Mouse (Mus musculus): Measurements from ENCODE around the gene Asic4. TPM values are rescaled to one million over a fixed set of nuclear protein-coding genes. Genes with fewer than 3 reads are reported as not detected.
A peak's percentile ranks its signal among the peaks of the same experiment; 100 is the strongest.

Asic4 gene
- total RNA-seq, 2 experiments from 2014 or later, result 5.5 to 7.1 TPM

DNA sequence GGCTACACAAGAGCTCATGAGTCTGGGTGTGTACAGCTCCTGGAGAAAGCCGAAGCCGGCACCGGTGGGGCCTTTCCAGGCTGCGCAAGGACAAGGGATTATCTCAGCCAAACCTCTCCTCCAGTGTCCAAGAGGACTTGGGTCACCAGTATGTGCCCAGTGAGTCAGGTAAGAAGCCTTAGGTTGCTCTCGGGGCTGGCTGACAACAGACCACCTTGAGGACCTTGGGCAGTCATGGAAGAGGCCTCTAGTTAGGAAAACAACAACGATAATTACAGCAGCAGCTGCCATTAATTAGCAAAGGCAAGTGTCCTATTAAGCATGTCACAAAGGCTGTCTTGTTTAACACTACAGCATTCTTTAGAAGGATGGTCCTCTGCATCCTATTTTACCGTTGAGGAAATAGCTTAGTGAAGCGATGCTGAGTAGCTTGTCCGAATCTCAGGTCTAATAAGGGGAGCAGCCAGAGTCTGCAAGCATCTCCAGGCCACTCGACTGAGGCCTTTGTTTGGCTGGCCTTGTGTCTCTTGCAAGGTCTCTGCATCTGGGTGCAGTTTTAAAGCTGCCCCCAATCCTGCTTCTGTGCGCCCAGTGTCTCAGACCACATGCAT, 26.4 kb upstream of the Asic4 start:
- Histone ChIP-seq H3K4me3 (no peak overlapping the region), H3K27ac (no peak overlapping the region)
- no peak for DNase-seq (ENCODE audit: low spot score in 2 of 2)
- no peak for TF ChIP-seq CTCF (conservative IDR thresholded peaks at IDR 0.05)

DNA sequence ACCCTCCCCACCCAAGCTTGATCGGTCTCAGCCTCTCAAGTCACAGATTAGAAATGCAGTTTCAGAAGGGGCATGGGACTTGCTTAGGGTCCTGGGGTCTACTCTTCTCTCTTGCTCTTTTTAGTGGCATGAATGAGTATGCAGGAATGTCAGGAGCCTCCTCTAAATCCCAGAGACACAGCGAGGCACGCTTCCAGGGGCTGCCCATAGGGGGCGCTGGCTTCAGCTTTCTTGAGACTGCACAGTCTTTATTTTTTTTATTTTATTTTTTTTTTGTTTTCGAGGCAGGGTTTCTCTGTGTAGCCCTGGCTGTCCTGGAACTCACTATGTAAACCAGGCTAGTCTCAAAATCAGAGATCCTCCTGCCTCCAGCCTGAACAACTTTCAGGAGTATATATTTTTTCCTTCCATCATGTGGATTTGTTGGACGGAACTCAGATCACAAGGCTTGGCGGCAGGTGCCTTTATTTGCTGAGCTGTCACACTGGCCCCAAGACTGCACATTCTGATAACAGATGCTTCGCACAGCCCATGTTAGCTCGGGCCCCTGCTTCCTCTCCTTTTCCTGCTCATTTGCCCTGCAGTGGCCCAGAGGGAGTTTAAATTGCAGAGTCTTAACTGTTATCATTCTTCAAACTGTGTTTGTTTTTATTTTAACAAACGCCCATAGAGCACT, 24.3 kb upstream of the Asic4 start:
- TF ChIP-seq CTCF (conservative IDR thresholded peaks at IDR 0.05), result peak; percentile 91
- DNase-seq (ENCODE audit: low spot score in 2 of 2), result peak in 1 of 2 experiments; percentile 68
- Histone ChIP-seq H3K4me3 (no peak overlapping the region), H3K27ac (no peak overlapping the region)

DNA sequence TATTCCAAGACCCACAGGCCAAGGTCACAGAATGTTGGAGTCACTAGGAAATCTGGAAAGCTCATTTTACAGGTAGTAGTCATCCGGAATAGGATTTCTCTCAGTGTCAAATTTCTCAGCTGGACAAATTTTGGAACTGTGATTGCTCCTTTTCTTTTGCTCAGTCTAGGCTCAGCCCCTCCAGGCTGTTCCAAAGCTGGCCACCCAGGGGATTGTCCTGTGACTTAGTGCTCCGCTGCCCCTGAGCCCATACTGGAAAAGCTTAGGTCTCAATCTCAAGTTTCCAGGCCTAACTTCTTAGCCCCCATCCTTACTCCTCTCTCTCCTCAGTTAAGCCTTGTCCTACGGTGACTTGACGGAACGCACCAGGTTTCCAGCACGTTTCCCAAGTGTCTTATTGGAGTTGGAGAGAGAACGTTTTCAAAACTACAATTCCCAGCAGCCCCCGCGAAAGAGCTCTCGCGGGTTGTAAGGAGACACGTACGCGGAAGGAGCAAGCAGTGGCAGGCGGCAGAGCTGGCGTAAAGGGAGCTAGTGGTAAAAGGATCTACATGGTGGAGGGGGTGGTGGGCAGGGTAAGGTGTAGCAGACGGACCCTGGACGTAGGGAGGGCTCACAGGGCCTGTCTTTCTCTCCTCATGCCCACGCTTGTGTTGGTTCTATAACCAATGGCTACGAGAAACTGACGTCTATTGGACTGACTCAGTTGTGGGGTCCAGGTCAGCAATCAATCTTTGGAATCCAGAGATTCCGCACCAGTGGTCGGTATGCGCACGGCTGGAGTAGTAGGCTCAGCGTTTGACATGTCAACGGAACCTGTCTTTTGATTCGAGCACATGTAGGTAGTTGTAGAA, 14.5 kb upstream of the Asic4 start, which contains the start of gene Gmppa:
Gene Gmppa, plus strand, starts transcription at position 456 of the 854 bp plus-strand sequence.
- peak; percentile 81 to 87 for DNase-seq (ENCODE audit: low spot score in 2 of 2)
- no peak for TF ChIP-seq CTCF (conservative IDR thresholded peaks at IDR 0.05)
- H3K4me3 ChIP-seq, result peak within 1 kb of the TSS; percentile 88
- peak within 1 kb of the TSS; percentile 91 for H3K27ac ChIP-seq

DNA sequence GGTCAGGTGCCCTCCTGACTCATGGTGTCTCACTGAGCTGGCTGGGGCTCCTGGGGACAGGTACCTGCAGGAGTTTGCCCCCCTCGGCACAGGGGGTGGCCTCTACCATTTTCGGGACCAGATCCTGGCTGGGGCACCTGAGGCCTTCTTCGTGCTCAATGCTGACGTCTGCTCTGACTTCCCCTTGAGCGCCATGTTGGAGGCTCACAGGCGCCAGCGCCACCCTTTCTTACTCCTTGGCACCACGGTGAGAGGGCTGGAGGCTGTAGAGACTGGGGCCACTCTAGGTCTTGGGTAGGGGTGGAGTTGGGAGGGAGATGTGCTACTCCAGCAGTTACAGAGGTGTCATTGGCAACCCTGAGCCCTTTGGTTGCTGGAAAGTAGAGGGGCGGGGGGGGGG, 11.5 kb upstream of the Asic4 start:
- Histone ChIP-seq H3K27ac (no peak overlapping the region), H3K4me3 (no peak overlapping the region)
- TF ChIP-seq CTCF (conservative IDR thresholded peaks at IDR 0.05), result no peak
- DNase-seq (ENCODE audit: low spot score in 2 of 2), result no peak

DNA sequence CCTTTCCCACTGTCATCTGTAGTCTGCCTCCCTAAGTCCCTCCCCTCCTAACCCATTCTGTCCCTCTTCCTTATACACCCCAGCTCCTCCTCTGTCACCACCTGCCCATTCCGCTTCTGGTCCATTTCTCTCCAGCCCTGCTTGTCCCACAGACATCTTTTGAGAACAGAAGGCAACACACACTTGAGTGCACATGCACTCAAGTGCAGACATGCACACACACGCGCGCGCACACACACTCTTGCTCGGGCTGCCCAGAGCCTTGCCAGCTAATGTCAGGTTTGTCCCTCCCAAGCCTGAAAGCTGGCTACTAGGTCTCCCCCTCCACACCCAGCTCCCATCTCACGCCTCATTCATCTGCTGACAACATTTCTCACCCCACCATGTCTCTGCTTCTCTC, 9.6 kb upstream of the Asic4 start:
- no peak for DNase-seq (ENCODE audit: low spot score in 2 of 2)
- no peak for TF ChIP-seq CTCF (conservative IDR thresholded peaks at IDR 0.05)
- Histone ChIP-seq H3K27ac (no peak overlapping the region), H3K4me3 (no peak overlapping the region)

DNA sequence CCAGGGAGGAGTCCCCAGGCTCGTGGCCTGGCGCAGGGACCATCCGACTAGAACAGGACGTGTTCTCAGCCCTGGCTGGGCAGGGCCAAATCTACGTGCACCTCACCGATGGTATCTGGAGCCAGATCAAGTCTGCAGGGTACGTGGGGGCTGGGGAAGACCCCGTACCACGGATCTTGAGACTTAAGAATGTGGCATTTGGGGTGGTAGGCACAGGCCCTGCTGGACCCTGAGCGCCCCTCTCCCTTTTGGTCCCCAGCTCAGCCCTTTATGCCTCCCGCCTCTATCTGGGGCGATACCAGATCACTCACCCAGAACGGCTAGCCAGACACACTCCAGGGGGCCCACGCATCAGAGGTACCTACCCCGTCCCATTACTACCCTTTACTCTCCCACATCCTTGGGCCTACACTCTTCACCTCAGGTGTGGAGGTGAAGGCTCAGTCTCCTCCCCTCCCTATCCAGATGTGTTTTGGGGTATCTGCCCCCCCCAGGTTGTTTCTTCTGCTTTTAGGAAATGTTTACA, 8.7 kb upstream of the Asic4 start:
- DNase-seq (ENCODE audit: low spot score in 2 of 2), result no peak
- no peak overlapping the region for H3K27ac ChIP-seq
- no peak for TF ChIP-seq CTCF (conservative IDR thresholded peaks at IDR 0.05)
- H3K4me3 ChIP-seq, result no peak overlapping the region

DNA sequence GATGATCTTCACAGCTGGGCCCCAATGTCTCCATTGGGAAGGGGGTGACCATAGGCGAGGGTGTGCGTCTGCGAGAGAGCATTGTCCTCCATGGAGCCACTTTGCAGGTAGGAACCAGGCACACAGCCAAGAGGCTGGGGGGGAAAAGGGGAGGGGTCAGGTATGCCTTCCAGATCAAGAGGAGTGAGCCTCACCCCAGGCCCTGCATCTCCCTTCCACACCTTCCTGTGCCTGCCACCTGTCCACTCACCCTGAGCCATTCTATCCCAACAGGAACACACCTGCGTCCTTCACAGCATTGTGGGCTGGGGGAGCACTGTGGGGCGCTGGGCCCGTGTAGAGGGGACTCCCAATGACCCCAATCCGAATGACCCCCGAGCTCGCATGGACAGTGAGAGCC, 8.1 kb upstream of the Asic4 start:
- Histone ChIP-seq H3K4me3 (no peak overlapping the region), H3K27ac (no peak overlapping the region)
- DNase-seq (ENCODE audit: low spot score in 2 of 2), result no peak
- no peak for TF ChIP-seq CTCF (conservative IDR thresholded peaks at IDR 0.05)

DNA sequence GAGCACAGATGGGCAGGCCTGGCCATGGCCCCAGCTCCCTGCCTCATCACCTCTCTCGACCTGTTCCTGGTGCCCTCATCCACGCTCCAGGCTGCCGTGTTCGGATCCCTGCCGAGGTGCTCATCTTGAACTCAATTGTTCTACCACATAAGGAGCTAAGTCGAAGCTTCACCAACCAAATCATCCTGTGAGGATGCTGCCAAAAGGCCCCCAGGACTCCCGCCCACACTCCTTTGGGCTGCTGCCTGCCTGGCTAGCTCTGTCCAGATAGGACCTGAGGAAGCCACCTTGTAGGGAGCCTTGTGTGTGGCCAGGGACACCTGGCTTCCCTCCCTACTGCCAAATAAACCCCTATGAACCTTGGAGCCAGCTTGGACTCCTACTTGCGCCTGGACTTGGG, 7.4 kb upstream of the Asic4 start:
- no peak for TF ChIP-seq CTCF (conservative IDR thresholded peaks at IDR 0.05)

DNA sequence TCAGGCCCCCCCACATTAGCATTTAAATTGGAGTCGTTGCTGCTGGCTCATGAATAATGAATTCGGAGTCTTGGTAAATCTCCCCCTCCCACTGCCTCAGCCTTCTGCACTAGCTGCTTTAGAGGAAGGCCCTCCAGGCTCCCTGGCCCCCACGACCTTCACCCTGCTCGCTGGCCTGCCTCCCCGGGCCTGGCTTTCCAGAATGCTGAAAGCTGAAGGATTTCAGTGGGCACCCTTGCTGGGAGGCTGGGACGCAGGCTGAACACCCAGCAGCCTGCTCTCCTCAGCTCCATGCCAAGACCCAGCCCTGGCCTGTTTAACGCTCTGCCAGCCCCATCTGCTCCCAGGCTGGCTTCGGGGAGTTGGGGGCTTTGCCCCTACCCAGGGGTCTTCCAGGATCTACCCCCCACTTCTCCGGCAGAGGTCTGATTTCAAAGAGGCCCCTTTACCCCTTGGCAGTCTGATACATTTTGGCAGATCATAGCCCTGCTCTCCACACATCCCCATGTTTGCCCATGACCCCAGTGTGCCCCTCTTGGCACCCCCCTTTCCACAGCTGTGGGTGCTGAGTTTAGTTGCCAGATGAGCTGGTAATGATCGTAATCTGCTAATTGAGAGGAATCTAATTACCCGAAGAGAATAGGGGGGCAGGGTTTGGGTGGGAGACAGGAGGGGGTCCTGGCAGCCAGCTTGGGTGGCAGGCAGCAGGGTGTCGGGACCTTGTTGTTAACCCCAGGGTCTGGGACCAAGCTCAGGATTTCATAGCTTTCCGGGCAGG, 6.8 kb upstream of the Asic4 start:
- no peak for TF ChIP-seq CTCF (conservative IDR thresholded peaks at IDR 0.05)
- Histone ChIP-seq H3K27ac (peak overlapping the region; percentile 56), H3K4me3 (no peak overlapping the region)
- DNase-seq (ENCODE audit: low spot score in 2 of 2), result no peak

More for the DNA sequence above, 7.4 kb upstream of the Asic4 start:
- Histone ChIP-seq H3K4me3 (no peak overlapping the region), H3K27ac (peak overlapping the region; percentile 56; the same call in 1 of the 2 replicates)
- DNase-seq (ENCODE audit: low spot score in 2 of 2), result no peak

DNA sequence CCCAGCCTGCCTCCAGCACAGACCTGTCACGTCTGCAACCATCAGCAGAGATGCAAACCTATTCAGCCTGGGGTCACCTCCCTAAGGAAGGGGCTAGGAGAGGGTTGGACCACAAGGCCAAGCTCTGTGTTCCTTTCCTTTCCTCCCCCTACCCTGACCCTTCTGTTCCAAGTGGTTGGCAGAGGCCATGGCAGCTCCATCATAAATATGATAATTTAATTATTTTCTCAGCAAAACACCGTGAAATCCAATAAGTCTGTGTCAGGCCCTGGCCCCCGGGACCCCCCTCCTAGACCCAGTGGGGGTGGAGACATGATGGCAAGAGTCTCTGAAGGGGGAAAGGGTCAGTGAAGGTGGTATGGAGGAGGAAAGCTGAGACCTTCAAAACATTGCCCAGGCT, 6.0 kb upstream of the Asic4 start:
- TF ChIP-seq CTCF (conservative IDR thresholded peaks at IDR 0.05), result no peak; the same call in none of the 2 replicates
- Histone ChIP-seq H3K27ac (peak overlapping the region; percentile 86), H3K4me3 (no peak overlapping the region)
- DNase-seq (ENCODE audit: low spot score in 2 of 2), result no peak

DNA sequence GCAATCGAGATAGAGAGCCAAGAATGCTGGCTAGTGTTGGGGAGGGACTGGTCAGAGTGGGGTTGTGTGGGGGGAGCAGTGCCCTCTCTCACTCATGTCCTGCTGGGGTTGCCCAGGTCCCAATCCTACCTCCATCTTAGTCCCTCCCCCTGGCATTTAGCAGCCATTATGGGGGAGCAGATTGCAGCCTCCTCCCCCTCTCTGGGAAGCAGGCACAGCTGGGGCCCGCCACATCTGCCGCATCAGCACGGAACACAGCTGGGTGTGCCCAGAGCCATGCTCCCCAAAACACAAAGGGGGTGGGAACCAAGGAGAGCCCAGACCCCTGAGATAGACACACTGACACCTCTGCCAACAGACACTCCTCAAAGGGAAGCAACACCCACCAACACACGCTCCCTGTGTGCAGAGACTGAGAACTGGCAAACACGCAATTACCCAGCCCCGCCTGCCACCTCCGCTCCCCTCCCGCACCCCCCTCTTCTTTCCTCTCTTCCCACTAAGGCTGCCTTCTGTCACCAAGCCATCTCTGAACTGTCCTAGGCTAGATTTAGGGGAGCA, 5.0 kb upstream of the Asic4 start:
- peak; percentile 63 to 77 for DNase-seq (ENCODE audit: low spot score in 2 of 2)
- Histone ChIP-seq H3K4me3 (peak overlapping the region; percentile 29; the same call in 1 of the 2 replicates), H3K27ac (peak overlapping the region; percentile 86)
- no peak for TF ChIP-seq CTCF (conservative IDR thresholded peaks at IDR 0.05)

Measured in layer of hippocampus, adult 2 months (tissue).